Mouse (Mus musculus): ENCODE data around the gene Ethe1.

Gene Ethe1

GRCm38 (mm10) chr7:24577811-24578210 lies 9.5 kb upstream of the Ethe1 start:
- DNase-seq, result no peak

GRCm38 (mm10) chr7:24584876-24585275 lies 2.5 kb upstream of the Ethe1 start:
- no peak for DNase-seq

- no peak for DNase-seq
These were observed 1.3 kb upstream of the Ethe1 start for GRCm38 (mm10) chr7:24585995-24586394.

GRCm38 (mm10) chr7:24586828-24587227 lies 515 bp upstream of the Ethe1 start:
- DNase-seq, result no peak

GRCm38 (mm10) chr7:24588336-24588735 lies 993 bp downstream of the Ethe1 start:
- no peak for DNase-seq

GRCm38 (mm10) chr7:24591735-24592134 lies 4.4 kb downstream of the Ethe1 start:
- no peak for DNase-seq

GRCm38 (mm10) chr7:24592163-24592562 lies 4.8 kb downstream of the Ethe1 start:
- no peak for DNase-seq

- no peak for DNase-seq
These were observed 5.4 kb downstream of the Ethe1 start for GRCm38 (mm10) chr7:24592781-24593180.

GRCm38 (mm10) chr7:24593621-24594308 lies 6.4 kb downstream of the Ethe1 start:
- DNase-seq, result peak; percentile 69

- DNase-seq, result no peak
These were observed 7.0 kb downstream of the Ethe1 start for GRCm38 (mm10) chr7:24594309-24594803.

GRCm38 (mm10) chr7:24595464-24595863 lies 8.1 kb downstream of the Ethe1 start:
- no peak for DNase-seq

GRCm38 (mm10) chr7:24598121-24598520 lies 10.8 kb downstream of the Ethe1 start:
- no peak for DNase-seq

- DNase-seq, result peak; percentile 15
These were observed 12.1 kb downstream of the Ethe1 start for GRCm38 (mm10) chr7:24599211-24600067.

- DNase-seq, result peak; percentile 95
These were observed 13.7 kb downstream of the Ethe1 start for GRCm38 (mm10) chr7:24600941-24601597.

GRCm38 (mm10) chr7:24605561-24605960 lies 18.2 kb downstream of the Ethe1 start:
- no peak for DNase-seq

- no peak for DNase-seq
These were observed 18.7 kb downstream of the Ethe1 start for GRCm38 (mm10) chr7:24606046-24606445.

- DNase-seq, result peak; percentile 42
These were observed 20.7 kb downstream of the Ethe1 start for GRCm38 (mm10) chr7:24608017-24608416.

GRCm38 (mm10) chr7:24608561-24608960 lies 21.2 kb downstream of the Ethe1 start:
- peak; percentile 7 for DNase-seq

- peak; percentile 6 for DNase-seq
These were observed 23.0 kb downstream of the Ethe1 start, which contains the start of gene Phldb3 for GRCm38 (mm10) chr7:24610144-24610878. Phldb3 (plus strand) TSS chr7:24610763.

- peak; percentile 33 for DNase-seq
These were observed 23.6 kb downstream of the Ethe1 start for GRCm38 (mm10) chr7:24610879-24611494.

- DNase-seq, result no peak
These were observed 24.4 kb downstream of the Ethe1 start for GRCm38 (mm10) chr7:24611709-24612108.

- no peak for DNase-seq
These were observed 25.1 kb downstream of the Ethe1 start for GRCm38 (mm10) chr7:24612308-24612910.
